Mouse (Mus musculus) gastrocnemius, adult 2 months (tissue): ENCODE measurements at regions not wholly inside any gene's neighbourhood (a gene's known extent, or its start where the extent isn't known, plus 50 kb on each side); places are given as distances from the start of the nearest gene placed in this dataset.

Source experiments
- DNase-seq: peaks from one replicate; pipeline ENCODE4 v3.0.0; 2022
- H3K27ac ChIP-seq: fragments of 200-600 bp; 2 replicates; pipeline ENCODE4 v1.8.1; 2022; ENCODE audit warnings: mild to moderate bottlenecking
- H3K4me3 ChIP-seq: fragments of 200-600 bp; 2 replicates; pipeline ENCODE4 v1.8.1; 2022; ENCODE audit warnings: mild to moderate bottlenecking, moderate library complexity
- CTCF ChIP-seq: fragments of 200-600 bp; IDR thresholded peaks from 2 replicates; pipeline ENCODE4 v1.8.1; 2022; ENCODE audit warnings: antibody characterized with exemption, mild to moderate bottlenecking, moderate library complexity
- intact Hi-C: fragments of 180-260 bp; cut with DNase I; formaldehyde crosslinking; loops from one replicate; pipeline ENCODE4 v1.15.1; 2025

- no peak for DNase-seq
- intact Hi-C loops: no loop called here
- no peak for TF ChIP-seq CTCF
- no peak overlapping the region for H3K4me3 ChIP-seq
- H3K27ac ChIP-seq: no peak overlapping the region
These were observed 2631.2 kb upstream of the 5930422O12Rik start for GRCm38 (mm10) chr8:30797341-30797740.

- no peak for DNase-seq
- no peak for TF ChIP-seq CTCF
- H3K27ac ChIP-seq: no peak overlapping the region
- intact Hi-C loops: no loop called here
- no peak overlapping the region for H3K4me3 ChIP-seq
These were observed 2611.5 kb upstream of the 5930422O12Rik start for GRCm38 (mm10) chr8:30817028-30817427.

- no peak for DNase-seq
- intact Hi-C loops: no loop called here
- Histone ChIP-seq H3K27ac (no peak overlapping the region), H3K4me3 (no peak overlapping the region)
- no peak for TF ChIP-seq CTCF
These were observed 2605.5 kb upstream of the 5930422O12Rik start for GRCm38 (mm10) chr8:30822835-30823587.

DNA sequence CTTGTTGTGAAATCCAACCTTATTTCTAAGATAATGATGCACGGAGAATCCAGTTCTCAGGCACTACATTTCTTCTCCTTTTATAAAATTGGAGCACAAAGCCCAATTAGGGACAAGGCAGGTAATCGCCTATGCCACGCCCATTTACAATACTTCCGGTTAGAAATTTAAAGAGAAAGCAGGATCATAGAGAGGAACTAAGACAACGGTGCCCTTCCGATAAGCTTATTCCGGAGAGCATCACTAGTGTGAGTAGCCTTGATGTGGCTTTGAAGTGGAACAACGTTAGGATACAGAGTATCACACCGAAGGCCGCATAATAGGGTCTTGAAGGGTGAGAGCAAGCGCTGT lies 2604.9 kb upstream of the 5930422O12Rik start:
- Histone ChIP-seq H3K27ac (no peak overlapping the region), H3K4me3 (no peak overlapping the region)
- TF ChIP-seq CTCF: no peak
- intact Hi-C loops: no loop called here
- DNase-seq: no peak

- intact Hi-C loops: no loop called here
- Histone ChIP-seq H3K27ac (no peak overlapping the region), H3K4me3 (no peak overlapping the region)
- no peak for TF ChIP-seq CTCF
- DNase-seq: no peak
These were observed 2602.5 kb upstream of the 5930422O12Rik start for GRCm38 (mm10) chr8:30826021-30826420.

DNA sequence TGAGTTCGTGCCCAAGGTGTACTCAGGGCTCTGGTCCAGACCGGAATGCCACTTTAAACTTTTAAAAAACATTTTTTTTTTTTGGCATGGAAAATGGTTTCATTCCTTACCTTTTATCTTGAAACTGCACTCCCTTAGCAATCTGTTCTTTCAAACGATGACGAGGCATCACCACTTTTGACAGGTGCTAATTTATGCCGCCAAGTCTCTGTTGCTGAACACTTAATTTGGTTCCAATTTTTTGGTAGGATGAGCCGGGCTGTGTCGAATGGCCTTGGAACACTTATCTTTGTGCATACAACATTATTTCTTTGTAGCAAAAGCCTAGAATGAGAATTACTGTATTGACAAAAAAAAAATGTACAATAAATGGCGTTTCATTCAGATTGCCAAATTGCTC lies 2590.5 kb upstream of the 5930422O12Rik start:
- no peak overlapping the region for H3K4me3 ChIP-seq
- H3K27ac ChIP-seq: no peak overlapping the region
- no peak for DNase-seq
- TF ChIP-seq CTCF: no peak
- intact Hi-C loops: no loop called here

DNA sequence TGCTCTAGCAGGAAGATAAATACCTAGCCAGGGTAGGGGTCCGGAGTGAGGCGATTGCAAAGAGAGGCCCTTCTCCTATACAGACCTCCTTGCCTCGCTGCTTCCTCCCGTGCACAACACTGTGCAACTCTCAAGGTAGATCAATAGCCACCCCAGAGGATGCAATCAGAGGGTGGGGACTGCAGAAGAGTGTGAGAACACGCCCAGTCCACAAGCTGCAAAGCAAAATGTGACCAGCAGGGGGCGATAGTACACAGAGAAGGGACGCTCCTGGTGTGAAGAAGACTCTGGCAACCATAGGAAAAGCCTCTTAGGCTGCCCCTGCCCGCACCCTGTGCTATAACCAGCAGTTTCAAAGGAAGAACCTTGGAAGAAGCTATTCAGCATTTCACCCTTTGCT lies 2588.4 kb upstream of the 5930422O12Rik start:
- DNase-seq: peak; percentile 75
- H3K27ac ChIP-seq: no peak overlapping the region
- intact Hi-C loops: loop anchor here (1.0 to 2.0 kb wide), 2 partner anchors 83 to 193 kb away; no protein-coding TSS in a partner anchor
- H3K4me3 ChIP-seq: no peak overlapping the region
- TF ChIP-seq CTCF: peak; percentile 91

- H3K27ac ChIP-seq: no peak overlapping the region
- no peak for DNase-seq
- no peak overlapping the region for H3K4me3 ChIP-seq
- intact Hi-C loops: no loop called here
- no peak for TF ChIP-seq CTCF
These were observed 2565.5 kb upstream of the 5930422O12Rik start for GRCm38 (mm10) chr8:30863017-30863416.

DNA sequence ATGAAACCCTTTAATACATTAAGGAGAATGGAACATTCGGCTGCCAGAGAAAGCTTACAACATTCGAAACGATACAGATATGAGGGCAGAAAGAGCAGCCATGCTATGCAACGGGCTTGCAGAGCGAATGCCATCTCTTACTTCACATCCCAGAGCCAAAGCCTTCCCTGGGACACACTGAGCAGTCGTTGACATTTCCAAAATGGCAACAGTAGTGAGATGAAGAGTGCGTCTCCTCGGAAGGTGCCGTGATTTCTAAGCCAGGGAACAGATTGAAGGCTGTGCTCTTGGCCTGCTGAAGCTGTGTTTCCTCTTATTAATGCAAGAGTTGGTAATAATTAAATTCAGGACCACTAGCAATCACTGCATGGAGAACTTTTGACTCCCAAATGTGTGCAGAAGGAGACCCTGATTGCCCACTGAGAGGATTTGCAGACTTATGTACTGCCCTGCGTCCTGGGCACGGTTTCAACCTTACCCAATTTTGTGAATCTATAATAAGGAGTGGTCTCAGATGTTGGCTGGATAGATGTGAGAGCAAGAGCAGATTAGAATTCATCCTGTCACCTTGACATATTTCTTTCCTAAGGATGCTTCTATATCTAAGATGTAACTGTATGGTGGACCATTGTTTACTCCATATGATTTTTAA lies 2522.3 kb upstream of the 5930422O12Rik start:
- intact Hi-C loops: no loop called here
- no peak for DNase-seq
- no peak overlapping the region for H3K4me3 ChIP-seq
- TF ChIP-seq CTCF: no peak
- H3K27ac ChIP-seq: no peak overlapping the region

GRCm38 (mm10) chr8:30913664-30914063 lies 2514.8 kb upstream of the 5930422O12Rik start:
- no peak for DNase-seq
- no peak for TF ChIP-seq CTCF
- intact Hi-C loops: no loop called here
- Histone ChIP-seq H3K4me3 (no peak overlapping the region), H3K27ac (no peak overlapping the region)

DNA sequence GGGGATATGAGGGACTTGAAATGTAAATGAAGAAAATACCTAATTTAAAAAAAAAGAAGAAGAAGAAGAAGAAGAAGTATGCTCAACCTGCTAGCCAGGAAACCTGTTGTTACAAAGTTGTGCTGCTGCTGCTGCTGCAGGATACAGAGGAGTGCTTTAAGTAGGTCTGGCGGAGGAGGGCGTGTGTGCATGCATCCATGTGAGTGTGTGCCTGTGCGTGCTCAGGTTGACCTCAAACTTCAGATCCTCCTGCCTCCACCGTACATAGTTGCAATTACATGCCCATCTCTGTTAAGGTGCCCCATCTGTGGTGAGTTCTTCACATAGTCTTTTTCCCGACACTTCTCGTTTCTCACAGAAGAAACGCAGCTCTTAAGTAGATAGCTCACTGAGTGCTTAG lies 2513.4 kb upstream of the 5930422O12Rik start:
- H3K4me3 ChIP-seq: no peak overlapping the region
- H3K27ac ChIP-seq: no peak overlapping the region
- no peak for DNase-seq
- no peak for TF ChIP-seq CTCF
- intact Hi-C loops: no loop called here

- intact Hi-C loops: no loop called here
- H3K4me3 ChIP-seq: peak overlapping the region; percentile 65
- DNase-seq: no peak
- peak overlapping the region; percentile 28; the same call in 1 of the 2 replicates for H3K27ac ChIP-seq
- TF ChIP-seq CTCF: no peak
These were observed 2512.8 kb upstream of the 5930422O12Rik start for GRCm38 (mm10) chr8:30915601-30916171.

- no peak for TF ChIP-seq CTCF
- intact Hi-C loops: no loop called here
- Histone ChIP-seq H3K27ac (peak overlapping the region; percentile 28; the same call in 1 of the 2 replicates), H3K4me3 (peak overlapping the region; percentile 65)
- DNase-seq: no peak
These were observed 2512.2 kb upstream of the 5930422O12Rik start for GRCm38 (mm10) chr8:30916184-30916751.
